Mouse (Mus musculus) cerebellum, adult 9-11 months (tissue): ENCODE measurements around the gene Siah1a.

Experiments used
- DNase-seq: peaks from one replicate; pipeline ENCODE4 v3.0.0; 2022

The Siah1a gene

GRCm38 (mm10) chr8:86699471-86699870, 46.3 kb downstream of the Siah1a start:
- no peak for DNase-seq

- DNase-seq, result no peak
Observed at GRCm38 (mm10) chr8:86698811-86699421, 46.8 kb downstream of the Siah1a start.

- DNase-seq, result no peak
Observed at GRCm38 (mm10) chr8:86695703-86696102, 50.0 kb downstream of the Siah1a start.

- no peak for DNase-seq
Observed at GRCm38 (mm10) chr8:86694011-86694410, 51.7 kb downstream of the Siah1a start.

GRCm38 (mm10) chr8:86692107-86692506, 53.6 kb downstream of the Siah1a start:
- no peak for DNase-seq

- no peak for DNase-seq
Observed at GRCm38 (mm10) chr8:86686629-86687028, 59.1 kb downstream of the Siah1a start.
